Mouse (Mus musculus) ES-CJ7 (cell line): Measurements from ENCODE around the gene Dlgap3.

Source experiments
- DNase-seq: peaks from one replicate; pipeline ENCODE4 v3.0.0; 2011; ENCODE audit warnings: low read depth, low spot score

The Dlgap3 gene

DNA sequence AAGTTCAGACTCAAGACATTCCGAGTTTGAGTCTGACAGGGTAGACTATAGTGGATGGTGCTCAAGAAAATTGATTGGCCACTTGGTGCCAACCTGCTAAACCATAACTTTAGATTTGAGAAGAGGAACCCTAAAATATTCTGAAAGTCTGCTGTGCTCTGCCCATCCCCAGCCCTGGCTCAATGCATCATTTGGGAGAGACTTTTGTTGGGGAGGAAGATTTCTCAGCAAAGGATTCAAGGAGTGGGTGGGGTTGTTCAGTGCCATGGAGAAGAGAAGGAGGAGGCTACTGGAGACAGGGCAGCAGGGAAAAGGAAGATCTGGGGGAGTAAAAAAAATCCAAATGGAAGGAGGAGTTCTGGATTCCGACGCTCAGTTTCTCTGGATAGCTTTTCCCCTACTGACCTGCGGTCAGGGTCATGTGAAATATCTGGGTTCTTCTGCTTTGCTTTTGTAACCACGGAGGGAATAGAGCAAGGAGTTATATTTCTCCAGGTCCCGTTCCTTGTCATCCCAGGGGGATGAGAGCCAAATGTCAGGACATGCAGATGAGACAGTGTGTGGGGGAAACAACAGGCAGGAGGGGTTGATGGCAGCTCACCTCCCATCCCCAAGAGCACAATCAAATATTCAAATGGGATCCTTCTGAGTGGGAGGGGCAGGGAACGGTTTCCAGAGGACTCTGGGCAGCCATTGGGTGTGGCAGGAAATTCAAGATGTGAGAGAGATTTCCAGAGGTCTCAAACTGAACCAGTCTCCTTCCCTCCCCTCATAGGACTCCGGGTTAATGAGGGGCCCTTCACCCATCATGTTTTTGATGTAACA is 5.3 kb downstream of the Dlgap3 start:
- peak; percentile 90 for DNase-seq

- no peak for DNase-seq
Observed at GRCm38 (mm10) chr4:127174900-127175278, 5.9 kb downstream of the Dlgap3 start.

- DNase-seq: no peak
Observed at GRCm38 (mm10) chr4:127177961-127178360, 9.0 kb downstream of the Dlgap3 start.

DNA sequence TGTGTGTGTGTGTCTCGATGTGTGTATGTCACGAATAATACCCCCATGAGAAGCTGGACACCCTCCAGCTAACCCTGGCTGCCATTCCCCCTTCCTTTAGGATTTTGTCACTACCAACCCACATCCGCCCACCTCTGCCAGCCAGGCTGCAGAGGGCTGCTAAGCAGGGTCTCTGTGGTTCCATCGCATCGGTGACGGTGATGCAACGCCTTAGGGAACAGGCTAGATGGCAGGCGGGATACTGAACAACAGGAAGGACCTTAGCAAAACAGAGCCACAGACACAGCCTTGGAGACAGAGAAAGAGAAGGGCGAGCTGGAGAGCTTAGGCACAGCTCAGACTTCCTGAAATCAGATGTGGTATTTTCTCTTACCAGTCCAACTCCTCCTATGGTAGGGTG is 9.7 kb downstream of the Dlgap3 start:
- no peak for DNase-seq

DNA sequence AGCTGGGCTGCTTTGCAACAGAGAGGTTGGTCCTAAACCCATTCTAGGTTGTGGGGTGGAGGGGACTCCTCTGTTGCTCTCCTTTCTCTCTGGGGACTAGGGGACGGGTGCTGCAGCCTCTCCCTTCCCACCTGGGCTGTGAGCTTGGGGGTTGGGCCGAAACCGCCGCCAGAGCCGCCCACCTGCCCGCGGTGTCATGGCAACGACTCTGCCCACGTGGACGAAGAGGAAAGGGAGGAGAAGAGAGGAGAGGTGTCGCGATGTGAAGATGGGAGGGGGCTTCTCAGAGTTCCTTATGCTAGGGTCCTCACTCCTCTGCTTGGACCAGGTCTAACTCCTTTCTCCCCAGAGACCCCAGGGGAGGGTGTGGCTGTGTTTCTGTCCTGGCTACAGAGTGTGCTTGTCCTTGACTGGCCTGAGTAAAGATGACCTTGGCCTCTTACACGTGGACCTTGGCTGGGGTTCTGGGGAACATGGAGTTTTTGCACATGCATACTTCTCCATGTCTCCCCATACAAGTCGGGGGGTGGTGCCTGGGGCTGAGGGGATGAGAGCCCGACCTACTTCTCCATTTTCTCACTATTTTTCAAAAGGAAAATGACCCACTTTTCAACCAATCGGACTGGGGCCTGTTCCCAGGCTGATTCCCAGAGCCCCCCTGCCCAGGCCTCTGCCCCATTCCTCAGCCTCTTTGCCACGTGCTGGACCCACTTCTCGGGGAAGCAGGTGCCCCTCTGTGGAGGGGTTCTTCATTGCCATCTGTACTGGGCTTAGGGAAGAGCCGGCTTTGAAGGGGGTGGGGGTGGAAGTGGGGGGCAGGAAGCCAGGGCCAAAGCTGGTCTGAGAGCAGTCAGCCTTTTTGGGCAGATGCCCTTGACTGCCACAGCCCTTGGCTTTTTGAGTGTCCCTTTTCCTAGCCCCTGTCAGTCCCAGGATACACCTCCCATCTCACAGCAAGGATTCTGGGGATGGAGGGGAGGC is 10.8 kb downstream of the Dlgap3 start:
- peak; percentile 87 for DNase-seq

- no peak for DNase-seq
Observed at GRCm38 (mm10) chr4:127180450-127180840, 11.4 kb downstream of the Dlgap3 start.

- no peak for DNase-seq
Observed at GRCm38 (mm10) chr4:127181010-127181409, 12.0 kb downstream of the Dlgap3 start.

DNA sequence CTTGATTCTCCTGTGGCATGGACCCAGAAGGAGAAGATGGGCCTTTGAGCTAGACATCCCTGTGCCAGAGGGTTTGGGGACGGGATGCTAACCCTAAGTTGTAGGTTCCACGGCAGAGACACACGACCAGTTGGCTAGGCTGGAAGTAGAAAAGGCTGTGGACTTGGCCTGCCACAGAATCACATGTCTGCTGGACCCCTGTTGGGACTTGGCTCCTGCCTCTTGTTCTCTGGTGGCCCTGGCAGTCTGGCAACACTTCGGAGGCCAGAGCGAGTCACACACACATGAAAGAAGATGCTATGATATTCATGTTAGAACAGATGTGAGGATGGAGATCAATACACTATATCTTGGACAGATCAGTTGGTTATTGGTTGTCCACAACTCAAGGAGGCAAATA is 14.9 kb downstream of the Dlgap3 start:
- no peak for DNase-seq

- DNase-seq: peak; percentile 90
Observed at GRCm38 (mm10) chr4:127190921-127191320, 21.9 kb downstream of the Dlgap3 start.

GRCm38 (mm10) chr4:127192704-127193103 is 23.7 kb downstream of the Dlgap3 start:
- DNase-seq: no peak

- no peak for DNase-seq
Observed at GRCm38 (mm10) chr4:127193378-127194155, 24.6 kb downstream of the Dlgap3 start.

- DNase-seq: no peak
Observed at GRCm38 (mm10) chr4:127194477-127195269, 25.7 kb downstream of the Dlgap3 start.

GRCm38 (mm10) chr4:127198609-127199008 is 29.6 kb downstream of the Dlgap3 start:
- DNase-seq: peak; percentile 86

DNA sequence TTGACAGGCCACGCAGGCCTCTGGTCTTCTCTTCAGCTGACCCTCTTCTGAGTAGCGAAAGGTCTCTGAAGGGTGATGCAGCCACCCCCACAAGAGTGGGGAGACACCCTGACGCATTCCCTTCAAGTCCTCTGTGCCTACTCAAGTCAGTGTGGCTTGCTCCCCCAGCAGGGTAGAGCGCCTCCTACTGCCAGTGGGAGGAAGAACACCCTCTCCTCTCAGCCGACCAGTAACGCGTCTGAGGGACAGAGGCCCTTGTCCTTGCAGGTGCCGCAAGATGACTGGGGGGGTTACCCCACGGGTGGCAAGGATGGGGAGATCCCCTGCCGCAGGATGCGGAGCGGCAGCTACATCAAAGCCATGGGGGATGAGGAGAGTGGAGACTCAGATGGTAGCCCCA is 30.4 kb downstream of the Dlgap3 start:
- DNase-seq: peak; percentile 86

DNA sequence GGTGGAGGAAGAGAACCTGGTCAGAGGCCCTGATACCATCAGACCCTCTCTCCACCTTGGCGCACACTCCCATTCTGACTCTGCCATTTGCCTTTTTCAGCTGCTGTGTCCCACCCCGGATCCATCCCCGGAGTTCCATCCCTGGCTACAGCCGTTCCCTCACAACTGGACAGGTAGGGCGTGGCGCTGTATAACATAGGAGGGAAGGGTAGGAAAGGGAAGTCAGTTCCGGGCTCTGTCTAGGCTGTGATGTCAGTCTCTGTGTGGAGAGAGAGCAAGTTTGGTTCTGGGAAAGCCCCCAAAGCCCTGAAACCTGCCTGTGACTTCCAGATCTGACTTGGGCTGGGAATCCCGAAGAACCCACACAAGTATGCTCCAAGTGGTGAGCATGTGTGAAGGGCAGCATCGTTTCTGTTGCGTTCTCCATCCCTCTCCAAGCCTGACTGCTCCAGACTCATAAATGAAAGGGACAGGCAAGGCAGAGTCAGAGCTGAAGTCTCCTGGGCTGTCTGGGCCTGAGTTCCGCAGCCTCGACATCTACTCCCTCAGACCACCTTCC is 31.2 kb downstream of the Dlgap3 start:
- peak; percentile 92 for DNase-seq

GRCm38 (mm10) chr4:127200769-127201617 is 32.0 kb downstream of the Dlgap3 start:
- DNase-seq: peak; percentile 95

GRCm38 (mm10) chr4:127203081-127203480 is 34.1 kb downstream of the Dlgap3 start:
- no peak for DNase-seq

DNA sequence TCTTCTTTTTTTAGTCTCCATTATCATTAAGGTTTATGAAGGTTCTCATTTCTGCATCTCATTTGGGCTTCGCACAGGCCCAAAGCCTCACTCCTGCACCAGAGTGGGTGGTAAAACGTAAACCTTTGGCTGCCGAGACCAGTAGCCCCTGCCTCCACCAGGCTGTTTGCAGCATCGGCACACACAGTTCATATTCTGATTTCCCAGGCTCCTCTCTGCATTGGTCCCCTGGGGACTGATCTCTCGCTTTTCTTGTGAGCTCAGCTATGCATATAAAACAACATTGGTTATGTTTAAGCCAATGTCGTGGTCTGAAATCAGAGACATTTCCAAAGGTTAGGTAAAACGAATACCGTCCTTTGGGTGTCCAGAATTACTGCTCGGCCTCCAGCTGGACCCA is 42.3 kb downstream of the Dlgap3 start:
- DNase-seq: no peak

- peak; percentile 59 for DNase-seq
Observed at GRCm38 (mm10) chr4:127214510-127214909, 45.5 kb downstream of the Dlgap3 start.

DNA sequence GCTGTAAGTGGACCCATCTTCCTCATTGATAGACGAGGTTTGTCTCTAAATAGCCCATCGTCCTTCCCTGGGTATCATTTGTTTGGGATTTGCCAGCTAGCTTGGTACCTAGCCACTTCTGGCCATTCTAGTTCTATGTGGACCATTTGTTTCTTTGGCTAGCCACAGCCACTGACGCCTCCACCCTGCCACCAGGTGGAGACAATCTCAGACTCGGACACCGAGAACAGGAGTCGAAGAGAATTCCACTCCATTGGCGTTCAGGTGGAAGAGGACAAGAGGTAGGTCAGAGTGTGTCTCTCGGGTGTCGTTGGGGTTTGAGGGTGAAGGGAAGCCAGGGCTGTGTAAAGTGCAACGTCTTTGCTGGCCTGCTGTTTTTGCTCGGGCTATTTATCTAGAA is 46.1 kb downstream of the Dlgap3 start:
- peak; percentile 71 for DNase-seq
